Mouse (Mus musculus): ENCODE data around the gene Ywhab.

DNA sequence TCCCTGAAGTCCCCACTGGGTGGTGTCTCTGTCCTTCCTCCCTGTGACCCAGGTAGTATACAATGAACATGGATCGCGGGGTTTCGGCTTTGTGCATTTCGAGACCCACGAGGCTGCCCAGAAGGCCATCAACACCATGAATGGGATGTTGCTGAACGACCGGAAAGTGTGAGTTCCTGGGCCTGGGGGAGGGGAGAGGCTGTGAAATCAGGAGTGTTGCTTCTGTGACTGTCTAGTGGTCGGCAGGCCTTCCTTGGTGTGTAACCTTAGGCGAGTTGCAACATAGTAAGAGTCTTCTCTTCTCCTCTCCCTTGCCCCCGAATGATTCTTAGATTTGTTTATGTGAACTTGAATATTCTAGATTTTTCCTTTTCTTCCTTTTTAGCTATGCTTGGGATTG is 36.4 kb downstream of the Ywhab start:
- TF ChIP-seq TAL1 (IDR thresholded peaks at IDR 0.05; ENCODE audit: low read length) = no peak
- TF ChIP-seq GATA1 (IDR thresholded peaks at IDR 0.05; ENCODE audit: low read length) = no peak

All from erythroblast, embryonic 14.5 days (primary cell).